Mouse (Mus musculus): ENCODE results near the gene Maco1. TPM values are rescaled to one million over a fixed set of nuclear protein-coding genes. Genes with fewer than 3 reads are reported as not detected.

The Maco1 gene
- polyA plus RNA-seq, 1 experiment from 2014 or later, result 44.7 TPM

- peaks cover 19% of the 10 kb centered on the region for H3K4me1 ChIP-seq
- peak overlapping the region; percentile 17; the same call in 1 of the 2 replicates for H3K9ac ChIP-seq
- H3K9me3 ChIP-seq, result no peaks in the 10 kb centered on the region
- no peak overlapping the region for H3K27ac ChIP-seq
- no peak for ATAC-seq (ENCODE audit: insufficient number of reproducible peaks, low FRiP score, low TSS enrichment, low read depth)
- peaks cover 28% of the 10 kb centered on the region for H3K27me3 ChIP-seq
- H3K4me3 ChIP-seq, result no peak overlapping the region
- peak overlapping the region; percentile 31 for H3K4me2 ChIP-seq
- H3K36me3 ChIP-seq, result no peaks in the 10 kb centered on the region
- 40% methylated on average over 7 of the region's 7 CpGs for WGBS
Measured at GRCm38 (mm10) chr4:134869815-134870375, 16.8 kb upstream of the Maco1 start.

- H3K27me3 ChIP-seq, result peaks cover 28% of the 10 kb centered on the region
- no peak overlapping the region for H3K27ac ChIP-seq
- H3K4me1 ChIP-seq, result peaks cover 19% of the 10 kb centered on the region
- peak overlapping the region; percentile 17; the same call in 1 of the 2 replicates for H3K9ac ChIP-seq
- H3K36me3 ChIP-seq, result no peaks in the 10 kb centered on the region
- ATAC-seq (ENCODE audit: insufficient number of reproducible peaks, low FRiP score, low TSS enrichment, low read depth), result no peak
- peak overlapping the region; percentile 31 for H3K4me2 ChIP-seq
- H3K4me3 ChIP-seq, result no peak overlapping the region
- 5% methylated on average over 16 of the region's 16 CpGs for WGBS
- H3K9me3 ChIP-seq, result no peaks in the 10 kb centered on the region
Measured at GRCm38 (mm10) chr4:134869068-134869730, 16.1 kb upstream of the Maco1 start.

GRCm38 (mm10) chr4:134868490-134868889 lies 15.3 kb upstream of the Maco1 start:
- H3K36me3 ChIP-seq, result no peaks in the 10 kb centered on the region
- ATAC-seq (ENCODE audit: insufficient number of reproducible peaks, low FRiP score, low TSS enrichment, low read depth), result no peak
- H3K4me1 ChIP-seq, result peaks cover 19% of the 10 kb centered on the region
- H3K9me3 ChIP-seq, result no peaks in the 10 kb centered on the region
- no peak overlapping the region for H3K4me3 ChIP-seq
- H3K27me3 ChIP-seq, result peaks cover 28% of the 10 kb centered on the region
- 21% methylated on average over 9 of the region's 9 CpGs for WGBS
- no peak overlapping the region for H3K4me2 ChIP-seq
- no peak overlapping the region for H3K27ac ChIP-seq
- no peak overlapping the region for H3K9ac ChIP-seq

- Histone ChIP-seq H3K4me1 (peaks cover 19% of the 10 kb centered on the region), H3K36me3 (no peaks in the 10 kb centered on the region), H3K4me3 (no peak overlapping the region), H3K4me2 (no peak overlapping the region), H3K9me3 (no peaks in the 10 kb centered on the region), H3K9ac (no peak overlapping the region), H3K27me3 (peaks cover 28% of the 10 kb centered on the region), H3K27ac (no peak overlapping the region)
- WGBS, result 88% methylated on average over 10 of the region's 10 CpGs
- ATAC-seq (ENCODE audit: insufficient number of reproducible peaks, low FRiP score, low TSS enrichment, low read depth), result no peak
Measured at GRCm38 (mm10) chr4:134868065-134868464, 14.9 kb upstream of the Maco1 start.

GRCm38 (mm10) chr4:134867661-134868060 lies 14.5 kb upstream of the Maco1 start:
- Histone ChIP-seq H3K27ac (no peak overlapping the region), H3K9ac (no peak overlapping the region), H3K27me3 (peaks cover 28% of the 10 kb centered on the region), H3K36me3 (no peaks in the 10 kb centered on the region), H3K4me3 (no peak overlapping the region), H3K9me3 (no peaks in the 10 kb centered on the region), H3K4me2 (no peak overlapping the region), H3K4me1 (peaks cover 19% of the 10 kb centered on the region)
- no peak for ATAC-seq (ENCODE audit: insufficient number of reproducible peaks, low FRiP score, low TSS enrichment, low read depth)
- 85% methylated on average over 8 of the region's 8 CpGs for WGBS

- Histone ChIP-seq H3K4me3 (no peak overlapping the region), H3K4me1 (peaks cover 19% of the 10 kb centered on the region), H3K9me3 (no peaks in the 10 kb centered on the region), H3K27ac (no peak overlapping the region), H3K9ac (no peak overlapping the region), H3K4me2 (no peak overlapping the region), H3K27me3 (peaks cover 28% of the 10 kb centered on the region), H3K36me3 (no peaks in the 10 kb centered on the region)
- 91% methylated on average over 8 of the region's 8 CpGs for WGBS
- no peak for ATAC-seq (ENCODE audit: insufficient number of reproducible peaks, low FRiP score, low TSS enrichment, low read depth)
Measured at GRCm38 (mm10) chr4:134867213-134867612, 14.1 kb upstream of the Maco1 start.

GRCm38 (mm10) chr4:134865789-134866188 lies 12.6 kb upstream of the Maco1 start:
- peaks cover 19% of the 10 kb centered on the region for H3K4me1 ChIP-seq
- no peaks in the 10 kb centered on the region for H3K9me3 ChIP-seq
- 89% methylated on average over 5 of the region's 5 CpGs for WGBS
- no peak for ATAC-seq (ENCODE audit: insufficient number of reproducible peaks, low FRiP score, low TSS enrichment, low read depth)
- H3K4me3 ChIP-seq, result no peak overlapping the region
- peaks cover 26% of the 10 kb centered on the region for H3K27me3 ChIP-seq
- no peak overlapping the region for H3K9ac ChIP-seq
- H3K4me2 ChIP-seq, result no peak overlapping the region
- no peak overlapping the region for H3K27ac ChIP-seq
- H3K36me3 ChIP-seq, result no peaks in the 10 kb centered on the region

GRCm38 (mm10) chr4:134865340-134865739 lies 12.2 kb upstream of the Maco1 start:
- H3K4me2 ChIP-seq, result no peak overlapping the region
- peaks cover 22% of the 10 kb centered on the region for H3K27me3 ChIP-seq
- no peak overlapping the region for H3K4me3 ChIP-seq
- ATAC-seq (ENCODE audit: insufficient number of reproducible peaks, low FRiP score, low TSS enrichment, low read depth), result no peak
- H3K9me3 ChIP-seq, result no peaks in the 10 kb centered on the region
- WGBS, result 56% methylated on average over 6 of the region's 6 CpGs
- no peak overlapping the region for H3K27ac ChIP-seq
- no peaks in the 10 kb centered on the region for H3K36me3 ChIP-seq
- no peak overlapping the region for H3K9ac ChIP-seq
- H3K4me1 ChIP-seq, result peaks cover 19% of the 10 kb centered on the region

GRCm38 (mm10) chr4:134863937-134864729 lies 11.0 kb upstream of the Maco1 start, which contains the start of gene Rhd:
Rhd (plus strand) TSS chr4:134864536.
- Histone ChIP-seq H3K4me1 (peaks cover 9% of the 10 kb centered on the region), H3K27me3 (peaks cover 10% of the 10 kb centered on the region), H3K36me3 (no peaks in the 10 kb centered on the region), H3K27ac (no peak within 1 kb of the TSS), H3K4me3 (no peak within 1 kb of the TSS), H3K9me3 (no peaks in the 10 kb centered on the region), H3K9ac (no peak within 1 kb of the TSS), H3K4me2 (no peak within 1 kb of the TSS)
- no peak for ATAC-seq (ENCODE audit: insufficient number of reproducible peaks, low FRiP score, low TSS enrichment, low read depth)
- WGBS, result 72% methylated on average over 14 of the region's 14 CpGs

- H3K27me3 ChIP-seq, result no peaks in the 10 kb centered on the region
- H3K27ac ChIP-seq, result no peak overlapping the region
- no peaks in the 10 kb centered on the region for H3K9me3 ChIP-seq
- ATAC-seq (ENCODE audit: insufficient number of reproducible peaks, low FRiP score, low TSS enrichment, low read depth), result no peak
- H3K9ac ChIP-seq, result no peak overlapping the region
- H3K4me2 ChIP-seq, result no peak overlapping the region
- peaks cover 5% of the 10 kb centered on the region; the same call in 1 of the 2 replicates for H3K4me1 ChIP-seq
- 69% methylated on average over 7 of the region's 7 CpGs for WGBS
- no peak overlapping the region for H3K4me3 ChIP-seq
- H3K36me3 ChIP-seq, result no peaks in the 10 kb centered on the region
Measured at GRCm38 (mm10) chr4:134862996-134863395, 9.9 kb upstream of the Maco1 start.

- peaks cover 5% of the 10 kb centered on the region for H3K4me1 ChIP-seq
- H3K36me3 ChIP-seq, result no peaks in the 10 kb centered on the region
- no peak overlapping the region for H3K27ac ChIP-seq
- WGBS, result 70% methylated on average over 6 of the region's 6 CpGs
- no peak overlapping the region for H3K4me2 ChIP-seq
- H3K9me3 ChIP-seq, result no peaks in the 10 kb centered on the region
- H3K4me3 ChIP-seq, result no peak overlapping the region
- ATAC-seq (ENCODE audit: insufficient number of reproducible peaks, low FRiP score, low TSS enrichment, low read depth), result no peak
- H3K27me3 ChIP-seq, result no peaks in the 10 kb centered on the region
- no peak overlapping the region for H3K9ac ChIP-seq
Measured at GRCm38 (mm10) chr4:134861884-134862283, 8.7 kb upstream of the Maco1 start.

GRCm38 (mm10) chr4:134858494-134858893 lies 5.3 kb upstream of the Maco1 start:
- Histone ChIP-seq H3K36me3 (no peaks in the 10 kb centered on the region), H3K4me3 (no peak overlapping the region), H3K9ac (no peak overlapping the region), H3K4me2 (no peak overlapping the region), H3K27me3 (peaks cover 4% of the 10 kb centered on the region; the same call in 1 of the 2 replicates), H3K27ac (no peak overlapping the region), H3K4me1 (peaks cover 12% of the 10 kb centered on the region; the same call in 1 of the 2 replicates), H3K9me3 (no peaks in the 10 kb centered on the region)
- ATAC-seq (ENCODE audit: insufficient number of reproducible peaks, low FRiP score, low TSS enrichment, low read depth), result no peak
- 86% methylated on average over 4 of the region's 4 CpGs for WGBS
